Mouse (Mus musculus) kidney, adult 2 months (tissue): ENCODE measurements around the gene Blm.

Source experiments
- CTCF ChIP-seq: fragments of 200-500 bp; conservative IDR thresholded peaks from 2 replicates; pipeline ENCODE4 v1.5.1; 2011; ENCODE audit warnings: low read depth, mild to moderate bottlenecking, control low read depth, low read length, moderate library complexity, mixed read lengths; ENCODE audit not compliant: insufficient read depth, insufficient read length
- POLR2A ChIP-seq: fragments of 200-500 bp; IDR thresholded peaks from one replicate; pipeline ENCODE4 v1.6.1; 2011; ENCODE audit warnings: low read depth, low read length, control low read depth

DNA sequence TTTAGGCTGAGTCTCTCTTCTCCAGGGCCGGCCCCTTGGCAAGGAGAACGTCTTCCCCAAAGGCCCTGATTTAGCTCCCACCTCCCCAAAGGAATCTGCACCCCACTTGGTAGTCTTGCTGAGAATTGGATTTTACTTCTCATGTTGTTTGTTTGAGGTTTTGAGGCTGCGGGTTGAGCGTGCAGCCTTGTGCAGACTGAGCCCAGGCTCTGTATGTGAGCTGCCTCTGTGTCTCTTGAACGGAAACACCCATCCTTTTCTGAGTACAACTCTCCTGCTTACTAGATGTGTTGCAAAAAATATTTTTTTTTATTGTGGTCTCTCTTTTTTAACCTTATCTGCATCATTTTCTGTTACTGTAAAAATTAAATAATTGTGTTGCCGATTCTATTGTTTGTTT lies 113.3 kb downstream of the Blm start:
- TF ChIP-seq CTCF (no peak), POLR2A (no peak)
